Mouse (Mus musculus) embryonic facial prominence, embryonic 12.5 days (tissue): ENCODE data around the gene Ttc41. TPM values are rescaled to one million over a fixed set of nuclear protein-coding genes. Genes with fewer than 3 reads are reported as not detected.

Experiments
- ATAC-seq: fragments of 200-750 bp; cut with Nextera tagmentation; 2 replicates; pipeline ENCODE4 v1.8.0; 2017; ENCODE audit not compliant: insufficient number of reproducible peaks, insufficient read depth, low FRiP score, low TSS enrichment
- H3K27ac ChIP-seq: fragments of 300-500 bp; sonication (generic); 2 replicates; pipeline ENCODE4 v1.5.1; 2016; ENCODE audit warnings: mild to moderate bottlenecking
- H3K27me3 ChIP-seq: fragments of 300-500 bp; sonication (generic); 2 replicates; pipeline ENCODE4 v1.6.1; 2016; ENCODE audit warnings: mild to moderate bottlenecking, moderate library complexity
- H3K36me3 ChIP-seq: fragments of 300-500 bp; sonication (generic); 2 replicates; pipeline ENCODE4 v1.6.1; 2016; ENCODE audit warnings: mild to moderate bottlenecking
- H3K4me1 ChIP-seq: fragments of 300-500 bp; sonication (generic); 2 replicates; pipeline ENCODE4 v1.6.1; 2016
- H3K4me2 ChIP-seq: fragments of 300-500 bp; sonication (generic); replicated peaks from 2 replicates; pipeline ENCODE4 v1.6.1; 2016; ENCODE audit warnings: mild to moderate bottlenecking, moderate library complexity
- H3K4me3 ChIP-seq: fragments of 300-500 bp; sonication (generic); 2 replicates; pipeline ENCODE4 v1.5.1; 2016; ENCODE audit warnings: mild to moderate bottlenecking
- H3K9ac ChIP-seq: fragments of 300-500 bp; sonication (generic); 2 replicates; pipeline ENCODE4 v1.6.1; 2016; ENCODE audit warnings: mild to moderate bottlenecking, moderate library complexity
- H3K9me3 ChIP-seq: fragments of 300-500 bp; sonication (generic); 2 replicates; pipeline ENCODE4 v1.6.1; 2016; ENCODE audit warnings: mild to moderate bottlenecking, moderate library complexity
- WGBS: fragments of 180-500 bp; shearing (Covaris S2); methylation state at CpG from one replicate; pipeline ENCODE4 v1.1.7; 2016; 5-methylcytosine and 5-hydroxymethylcytosine counted together
- polyA plus RNA-seq: library from polyadenylated mRNA; unstranded; fragments of >200 nt; fragmentation: Nextera tagmentation; extraction: Ambion mirVana; gene quantifications from 2 replicates; pipeline ENCODE4 v1.2.1, GENCODE M21; 2016

Ttc41 gene
- polyA plus RNA-seq, 1 experiment from 2014 or later: 2.3 TPM

- Histone ChIP-seq H3K27ac (no peak overlapping the region), H3K4me3 (no peak overlapping the region), H3K4me2 (no peak overlapping the region), H3K36me3 (no peaks in the 10 kb centered on the region), H3K9me3 (no peaks in the 10 kb centered on the region), H3K9ac (no peak overlapping the region), H3K4me1 (no peaks in the 10 kb centered on the region), H3K27me3 (no peaks in the 10 kb centered on the region)
- ATAC-seq: no peak
- 98% methylated on average over 1 of the region's 1 CpGs for WGBS
Measured at GRCm38 (mm10) chr10:86757724-86758123, 52.1 kb downstream of the Ttc41 start.

- Histone ChIP-seq H3K36me3 (no peaks in the 10 kb centered on the region), H3K27ac (no peak overlapping the region), H3K4me2 (no peak overlapping the region), H3K27me3 (no peaks in the 10 kb centered on the region), H3K4me1 (no peaks in the 10 kb centered on the region), H3K9me3 (no peaks in the 10 kb centered on the region), H3K4me3 (no peak overlapping the region), H3K9ac (no peak overlapping the region)
- WGBS: 88% methylated on average over 6 of the region's 6 CpGs
- ATAC-seq: no peak
Measured at GRCm38 (mm10) chr10:86758211-86758610, 52.6 kb downstream of the Ttc41 start.

GRCm38 (mm10) chr10:86761236-86761635 lies 55.6 kb downstream of the Ttc41 start:
- 64% methylated on average over 1 of the region's 1 CpGs for WGBS
- no peak overlapping the region for H3K27ac ChIP-seq

GRCm38 (mm10) chr10:86761722-86762383 lies 56.2 kb downstream of the Ttc41 start:
- H3K27ac ChIP-seq: no peak overlapping the region

More at GRCm38 (mm10) chr10:86761236-86761635, 55.6 kb downstream of the Ttc41 start:
- Histone ChIP-seq H3K27me3 (no peaks in the 10 kb centered on the region), H3K4me3 (no peak overlapping the region), H3K36me3 (no peaks in the 10 kb centered on the region), H3K4me1 (no peaks in the 10 kb centered on the region), H3K9ac (no peak overlapping the region), H3K9me3 (no peaks in the 10 kb centered on the region), H3K4me2 (no peak overlapping the region)
- no peak for ATAC-seq

GRCm38 (mm10) chr10:86762384-86762730 lies 56.7 kb downstream of the Ttc41 start:
- Histone ChIP-seq H3K27ac (no peak overlapping the region), H3K27me3 (no peaks in the 10 kb centered on the region), H3K4me1 (no peaks in the 10 kb centered on the region), H3K36me3 (no peaks in the 10 kb centered on the region), H3K9me3 (no peaks in the 10 kb centered on the region), H3K4me2 (no peak overlapping the region), H3K9ac (no peak overlapping the region), H3K4me3 (no peak overlapping the region)
- 64% methylated on average over 3 of the region's 3 CpGs for WGBS
- ATAC-seq: no peak

More at GRCm38 (mm10) chr10:86761722-86762383, 56.2 kb downstream of the Ttc41 start:
- H3K9ac ChIP-seq: no peak overlapping the region
- H3K36me3 ChIP-seq: no peaks in the 10 kb centered on the region
- H3K9me3 ChIP-seq: no peaks in the 10 kb centered on the region
- no peak for ATAC-seq
- H3K27me3 ChIP-seq: no peaks in the 10 kb centered on the region
- no peak overlapping the region for H3K4me3 ChIP-seq
- WGBS: 42% methylated on average over 7 of the region's 7 CpGs
- H3K4me1 ChIP-seq: no peaks in the 10 kb centered on the region
- no peak overlapping the region for H3K4me2 ChIP-seq

GRCm38 (mm10) chr10:86763672-86764071 lies 58.1 kb downstream of the Ttc41 start, which contains the start of gene Gm49358:
TSS of gene Gm49358 (plus strand) at chr10:86763972.
- no peak for ATAC-seq
- Histone ChIP-seq H3K9ac (no peak within 1 kb of the TSS), H3K27ac (no peak within 1 kb of the TSS), H3K4me1 (no peaks in the 10 kb centered on the region), H3K36me3 (no peaks in the 10 kb centered on the region), H3K4me3 (no peak within 1 kb of the TSS), H3K4me2 (no peak within 1 kb of the TSS), H3K27me3 (no peaks in the 10 kb centered on the region), H3K9me3 (no peaks in the 10 kb centered on the region)
- 91% methylated on average over 5 of the region's 5 CpGs for WGBS

GRCm38 (mm10) chr10:86765344-86765966 lies 59.8 kb downstream of the Ttc41 start:
- no peaks in the 10 kb centered on the region for H3K4me1 ChIP-seq
- no peak overlapping the region for H3K4me2 ChIP-seq
- H3K9ac ChIP-seq: no peak overlapping the region
- WGBS: 85% methylated on average over 4 of the region's 4 CpGs
- no peak overlapping the region for H3K4me3 ChIP-seq
- no peak overlapping the region for H3K27ac ChIP-seq
- no peaks in the 10 kb centered on the region for H3K36me3 ChIP-seq
- no peak for ATAC-seq
- H3K27me3 ChIP-seq: no peaks in the 10 kb centered on the region
- no peaks in the 10 kb centered on the region for H3K9me3 ChIP-seq

- H3K27ac ChIP-seq: no peak overlapping the region
- H3K4me2 ChIP-seq: no peak overlapping the region
- no peaks in the 10 kb centered on the region for H3K27me3 ChIP-seq
- no peak overlapping the region for H3K4me3 ChIP-seq
- ATAC-seq: no peak
- no peak overlapping the region for H3K9ac ChIP-seq
- H3K4me1 ChIP-seq: no peaks in the 10 kb centered on the region
- WGBS: 71% methylated on average over 5 of the region's 5 CpGs
- H3K9me3 ChIP-seq: no peaks in the 10 kb centered on the region
- H3K36me3 ChIP-seq: no peaks in the 10 kb centered on the region
Measured at GRCm38 (mm10) chr10:86769216-86769615, 63.6 kb downstream of the Ttc41 start.

- WGBS: 53% methylated on average over 4 of the region's 4 CpGs
- Histone ChIP-seq H3K4me2 (no peak overlapping the region), H3K9me3 (no peaks in the 10 kb centered on the region), H3K4me1 (no peaks in the 10 kb centered on the region), H3K27ac (no peak overlapping the region), H3K4me3 (no peak overlapping the region), H3K36me3 (no peaks in the 10 kb centered on the region), H3K27me3 (no peaks in the 10 kb centered on the region), H3K9ac (no peak overlapping the region)
- ATAC-seq: no peak
Measured at GRCm38 (mm10) chr10:86769797-86770196, 64.2 kb downstream of the Ttc41 start.

GRCm38 (mm10) chr10:86771701-86772100 lies 66.1 kb downstream of the Ttc41 start:
- Histone ChIP-seq H3K27me3 (no peaks in the 10 kb centered on the region), H3K36me3 (no peaks in the 10 kb centered on the region), H3K27ac (no peak overlapping the region), H3K9ac (no peak overlapping the region), H3K4me2 (no peak overlapping the region), H3K4me3 (no peak overlapping the region), H3K9me3 (no peaks in the 10 kb centered on the region), H3K4me1 (no peaks in the 10 kb centered on the region)
- WGBS: 82% methylated on average over 5 of the region's 5 CpGs
- no peak for ATAC-seq

- ATAC-seq: no peak
- Histone ChIP-seq H3K36me3 (no peaks in the 10 kb centered on the region), H3K27me3 (no peaks in the 10 kb centered on the region), H3K9me3 (no peaks in the 10 kb centered on the region), H3K4me3 (no peak overlapping the region), H3K4me2 (no peak overlapping the region), H3K4me1 (no peaks in the 10 kb centered on the region), H3K27ac (no peak overlapping the region), H3K9ac (no peak overlapping the region)
- 78% methylated on average over 6 of the region's 6 CpGs for WGBS
Measured at GRCm38 (mm10) chr10:86772231-86772631, 66.6 kb downstream of the Ttc41 start.

- 80% methylated on average over 4 of the region's 4 CpGs for whole genome bisulfite sequencing
- H3K27ac ChIP-seq: no peak overlapping the region
- no peaks in the 10 kb centered on the region for H3K27me3 ChIP-seq
- H3K4me2 ChIP-seq: no peak overlapping the region
- H3K4me3 ChIP-seq: no peak overlapping the region
- no peaks in the 10 kb centered on the region for H3K36me3 ChIP-seq
- no peak for ATAC-seq
- no peak overlapping the region for H3K9ac ChIP-seq
- H3K4me1 ChIP-seq: no peaks in the 10 kb centered on the region
- no peaks in the 10 kb centered on the region for H3K9me3 ChIP-seq
Measured at GRCm38 (mm10) chr10:86773360-86773759, 67.7 kb downstream of the Ttc41 start.
